Mouse (Mus musculus): Measurements from ENCODE around the gene Gm45837.
A peak's percentile ranks its signal among the peaks of the same experiment; 100 is the strongest.

The Gm45837 gene

DNA sequence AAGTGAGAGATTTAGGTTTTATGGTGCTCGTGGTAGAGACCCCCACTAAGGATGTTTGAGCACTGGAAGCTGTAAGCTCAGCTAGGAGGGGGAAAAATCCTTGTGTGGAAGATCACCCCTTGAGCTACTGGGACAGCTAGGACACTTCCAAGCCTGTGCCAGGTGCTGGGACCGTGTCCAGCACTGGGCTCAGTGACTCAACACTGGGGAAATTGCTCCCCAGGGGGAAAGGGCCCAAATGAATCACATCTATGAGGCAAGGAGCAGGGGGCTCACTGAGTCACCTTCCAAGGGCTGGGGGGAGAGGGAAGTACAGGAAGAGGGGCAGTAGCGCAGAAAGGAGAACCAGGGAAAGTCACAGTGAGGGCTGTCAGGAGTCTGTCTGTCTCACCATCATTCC lies 39.2 kb downstream of the Gm45837 start:
- DNase-seq = no peak

DNA sequence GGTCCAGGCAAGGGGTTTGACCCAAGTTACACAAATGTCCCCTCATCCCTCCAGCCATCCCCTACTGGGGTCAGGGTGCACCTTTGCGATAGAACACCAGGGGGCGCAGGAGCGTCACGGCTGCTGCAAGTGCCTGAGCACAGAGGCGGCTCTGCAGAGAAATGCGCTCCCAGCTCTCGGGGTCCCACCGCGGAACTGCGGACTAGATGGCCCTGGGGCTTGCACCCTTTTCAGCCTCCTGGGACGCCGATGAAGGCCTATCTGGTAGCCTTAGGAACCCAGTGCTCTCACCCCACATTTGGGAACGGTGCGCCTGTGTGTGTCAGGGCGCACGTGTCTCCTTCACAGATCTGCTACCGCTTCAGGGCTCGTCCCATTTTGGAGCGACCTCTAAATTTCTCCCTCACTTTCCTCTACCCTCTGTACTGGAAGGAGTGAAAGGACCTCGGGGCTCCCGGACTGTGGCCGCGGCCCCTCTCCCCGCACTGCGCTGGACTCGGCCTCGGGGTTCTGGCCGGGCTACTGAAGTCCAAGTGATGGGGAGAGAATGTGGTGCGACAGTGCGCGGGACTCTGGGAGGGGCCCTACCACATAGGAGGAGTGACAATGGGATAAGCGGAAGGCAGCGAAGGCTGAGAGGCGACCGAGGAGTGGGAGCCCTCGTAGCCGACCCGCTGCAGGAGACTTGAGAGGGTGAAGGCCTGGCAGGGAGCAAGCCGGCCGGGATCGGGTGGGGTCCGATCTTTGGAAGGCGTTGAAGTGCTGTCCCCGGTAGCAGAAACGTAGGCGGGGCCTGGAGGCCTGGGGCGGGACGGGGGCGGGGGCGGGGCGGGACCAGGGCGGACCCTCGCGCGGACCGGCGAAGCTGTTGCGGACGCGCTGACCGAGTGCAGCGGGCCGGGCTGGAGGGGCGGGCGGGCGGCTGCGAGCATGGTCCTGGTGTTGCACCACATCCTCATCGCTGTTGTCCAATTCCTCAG lies 40.0 kb downstream of the Gm45837 start:
- peak; percentile 68 for DNase-seq

- DNase-seq = no peak
Observed at GRCm38 (mm10) chr7:101452669-101453068, 42.0 kb downstream of the Gm45837 start.

GRCm38 (mm10) chr7:101453296-101453695 lies 42.6 kb downstream of the Gm45837 start:
- no peak for DNase-seq

DNA sequence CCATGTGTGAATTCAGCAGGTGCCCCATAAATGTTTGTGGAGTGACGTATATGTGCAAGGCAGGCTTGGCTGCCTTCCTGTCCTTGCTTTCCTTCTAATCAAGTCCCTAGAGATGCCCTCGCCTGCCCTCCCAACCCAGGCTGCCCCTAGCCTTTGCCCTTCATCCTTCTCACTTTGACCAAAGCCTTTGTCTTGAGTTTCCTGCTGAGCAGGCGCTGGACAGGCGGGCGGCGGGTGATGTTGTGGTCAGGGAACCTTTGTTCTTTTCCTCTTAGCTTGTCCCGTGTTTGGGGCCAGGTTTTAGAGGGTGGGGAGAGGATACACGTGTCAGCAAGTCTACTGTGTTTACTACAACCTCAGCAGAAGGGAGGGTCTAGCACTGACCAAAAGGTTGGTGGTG lies 43.0 kb downstream of the Gm45837 start:
- DNase-seq = peak; percentile 76

DNA sequence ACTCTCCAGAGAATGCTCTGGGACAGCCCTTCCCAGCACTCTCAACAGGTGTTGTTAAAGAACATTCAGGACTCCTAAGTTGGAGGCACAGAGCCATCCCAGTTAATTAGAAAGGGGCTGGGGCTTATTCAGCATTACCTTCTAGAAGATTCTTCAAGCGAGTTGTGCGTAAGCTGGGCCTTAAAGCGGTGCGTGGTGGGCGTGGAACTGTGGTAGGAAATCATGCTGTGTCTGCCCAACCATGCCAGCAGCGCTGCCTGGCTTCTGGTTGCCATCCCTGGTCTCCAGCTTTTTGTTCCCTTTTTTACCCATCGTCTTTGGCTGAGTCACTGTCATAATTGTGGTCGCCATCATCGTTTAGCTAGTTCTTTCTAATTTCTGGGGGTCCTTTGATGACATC lies 43.8 kb downstream of the Gm45837 start:
- DNase-seq = no peak

DNA sequence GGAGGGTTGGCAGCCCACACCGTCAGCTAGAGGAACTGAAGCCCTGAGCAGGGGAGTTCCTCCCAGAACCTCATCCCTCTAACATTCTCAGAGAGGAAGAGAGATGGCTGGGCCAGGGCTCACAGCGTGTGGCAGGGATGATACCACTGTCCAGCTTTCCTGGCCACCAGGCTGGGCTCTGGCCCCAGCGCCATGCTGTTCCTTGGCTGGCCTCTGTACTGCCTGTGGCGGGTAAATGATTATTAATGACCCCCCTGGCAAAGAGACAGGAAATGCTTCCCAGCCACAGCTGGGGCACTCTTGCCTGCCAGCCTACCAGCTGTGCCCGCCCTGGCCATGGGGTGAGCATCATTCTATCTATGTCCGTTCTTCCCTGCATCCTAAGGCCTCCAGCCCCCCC lies 44.5 kb downstream of the Gm45837 start:
- DNase-seq = no peak

DNA sequence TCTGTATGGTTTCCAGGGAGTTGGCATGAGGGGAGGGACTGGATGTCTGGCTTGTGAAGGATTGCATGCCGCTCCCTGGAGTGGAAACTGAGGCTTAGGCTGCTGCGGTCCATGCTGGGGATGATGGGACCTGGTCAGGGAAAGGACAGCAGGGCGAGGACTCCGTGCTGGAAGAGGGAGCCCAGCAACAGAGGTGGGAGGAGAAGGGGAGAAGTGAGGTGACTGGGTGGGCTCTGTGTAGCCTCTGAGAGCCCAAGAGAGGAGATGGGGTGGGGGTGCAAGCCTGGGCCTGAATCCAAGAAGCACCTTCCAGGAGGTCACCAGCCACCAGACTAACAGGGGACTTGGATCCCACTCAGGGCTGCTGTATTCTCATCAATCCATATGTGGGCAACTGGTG lies 45.6 kb downstream of the Gm45837 start:
- no peak for DNase-seq

- DNase-seq = no peak
Observed at GRCm38 (mm10) chr7:101456789-101457188, 46.1 kb downstream of the Gm45837 start.

DNA sequence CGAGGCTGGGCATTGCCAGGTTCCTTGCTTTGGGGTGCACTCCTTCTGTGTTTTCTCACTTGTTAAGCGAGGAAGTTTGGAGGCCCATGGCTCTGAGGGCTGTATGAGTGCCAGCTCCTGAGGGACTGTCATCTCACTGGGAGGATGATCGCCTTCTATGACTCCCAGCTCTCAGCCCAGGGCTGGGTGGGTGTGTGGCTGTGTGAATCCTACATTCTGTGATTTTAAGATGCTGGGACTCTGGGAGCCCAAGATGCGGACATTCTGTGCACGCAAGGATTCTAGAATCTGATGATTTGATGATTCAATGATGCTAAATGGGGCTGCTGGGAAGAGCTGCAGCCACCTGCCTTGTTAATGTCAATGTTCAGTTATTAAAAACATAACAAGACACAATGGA lies 46.6 kb downstream of the Gm45837 start:
- DNase-seq = no peak

DNA sequence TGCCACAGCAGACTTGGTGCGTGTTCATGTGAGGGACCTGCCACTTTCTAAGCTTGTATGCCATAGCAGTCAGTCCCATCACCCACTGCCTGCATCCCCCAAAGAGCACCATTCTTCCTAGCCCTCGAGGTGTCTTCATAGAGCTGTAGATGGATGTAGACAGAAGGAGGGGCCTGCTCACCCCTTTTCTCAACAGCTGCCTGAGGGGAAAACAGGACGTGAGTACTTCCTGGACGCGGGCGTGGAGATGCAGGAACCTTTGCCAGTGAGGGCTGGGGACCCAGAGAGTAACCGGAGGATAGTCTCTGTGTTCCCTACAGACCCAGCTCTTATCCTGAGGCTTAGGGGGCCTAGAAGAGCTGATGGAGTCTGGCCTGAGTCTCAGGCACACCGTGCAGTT lies 47.1 kb downstream of the Gm45837 start:
- DNase-seq = peak; percentile 38

- no peak for DNase-seq
Observed at GRCm38 (mm10) chr7:101458278-101458781, 47.6 kb downstream of the Gm45837 start.

DNA sequence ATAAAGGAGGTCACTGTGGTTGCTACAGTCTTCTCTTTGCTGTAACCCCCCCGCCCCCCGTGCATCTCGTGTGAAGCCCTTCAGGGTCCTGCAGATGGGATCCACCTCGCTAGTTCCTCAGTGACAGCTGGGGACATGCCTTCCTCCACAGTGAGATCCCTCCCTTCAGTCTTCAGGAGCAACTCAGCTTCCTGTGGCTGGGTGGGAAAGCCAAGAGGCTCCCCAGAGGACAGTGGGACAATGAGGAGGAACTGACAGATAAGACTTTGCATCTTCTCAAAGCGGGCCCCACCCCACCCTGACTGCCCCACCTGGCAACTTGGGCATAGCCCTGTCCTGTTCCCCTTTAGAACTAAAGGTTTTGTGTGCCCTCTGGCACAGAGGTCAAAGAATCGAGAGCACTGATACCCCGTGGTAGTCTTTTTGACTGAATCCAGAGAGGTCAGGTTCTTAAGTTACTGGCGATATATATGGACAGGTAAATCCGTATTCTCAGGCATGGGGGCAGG lies 48.7 kb downstream of the Gm45837 start:
- DNase-seq = no peak

GRCm38 (mm10) chr7:101459923-101460607 lies 49.4 kb downstream of the Gm45837 start:
- peak; percentile 35 for DNase-seq

GRCm38 (mm10) chr7:101460608-101460957 lies 49.9 kb downstream of the Gm45837 start:
- DNase-seq = no peak

GRCm38 (mm10) chr7:101461571-101461970 lies 50.9 kb downstream of the Gm45837 start:
- DNase-seq = no peak

DNA sequence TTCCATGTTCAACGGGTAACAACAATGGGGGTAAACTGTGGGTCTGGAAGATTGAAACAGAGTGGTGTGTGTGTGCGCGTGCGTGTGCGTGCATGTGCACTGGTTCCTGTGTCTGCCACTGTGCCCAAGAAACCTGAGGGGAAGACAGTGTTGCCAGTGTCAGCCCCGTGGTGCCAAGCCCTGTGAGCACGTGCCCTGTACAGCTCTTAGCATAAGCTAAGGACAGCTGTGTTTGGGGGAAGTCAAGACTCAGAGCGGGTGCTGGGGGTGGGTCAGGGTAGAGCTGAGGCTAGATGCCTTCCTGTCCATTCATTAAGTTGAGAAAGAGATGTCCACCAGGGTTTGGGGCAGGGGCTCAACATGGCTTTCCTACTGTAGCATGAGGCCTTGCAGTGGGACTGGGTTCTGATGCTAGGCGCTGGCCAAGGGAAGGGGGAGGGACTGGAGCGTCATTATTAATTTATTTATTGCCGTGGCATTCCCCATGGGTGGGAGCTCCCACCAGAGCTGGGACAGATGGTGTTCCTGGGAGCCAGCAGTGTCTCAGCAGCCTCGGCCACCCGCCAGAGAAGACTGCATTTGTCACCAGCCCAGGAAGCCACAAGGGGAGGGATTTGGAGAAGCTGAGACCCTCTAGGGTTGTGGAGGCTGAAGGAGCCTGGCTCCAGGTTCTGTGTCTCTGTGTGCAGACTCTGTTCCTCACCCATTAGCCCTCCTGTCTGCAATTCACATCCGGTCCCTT lies 51.8 kb downstream of the Gm45837 start:
- DNase-seq = no peak

DNA sequence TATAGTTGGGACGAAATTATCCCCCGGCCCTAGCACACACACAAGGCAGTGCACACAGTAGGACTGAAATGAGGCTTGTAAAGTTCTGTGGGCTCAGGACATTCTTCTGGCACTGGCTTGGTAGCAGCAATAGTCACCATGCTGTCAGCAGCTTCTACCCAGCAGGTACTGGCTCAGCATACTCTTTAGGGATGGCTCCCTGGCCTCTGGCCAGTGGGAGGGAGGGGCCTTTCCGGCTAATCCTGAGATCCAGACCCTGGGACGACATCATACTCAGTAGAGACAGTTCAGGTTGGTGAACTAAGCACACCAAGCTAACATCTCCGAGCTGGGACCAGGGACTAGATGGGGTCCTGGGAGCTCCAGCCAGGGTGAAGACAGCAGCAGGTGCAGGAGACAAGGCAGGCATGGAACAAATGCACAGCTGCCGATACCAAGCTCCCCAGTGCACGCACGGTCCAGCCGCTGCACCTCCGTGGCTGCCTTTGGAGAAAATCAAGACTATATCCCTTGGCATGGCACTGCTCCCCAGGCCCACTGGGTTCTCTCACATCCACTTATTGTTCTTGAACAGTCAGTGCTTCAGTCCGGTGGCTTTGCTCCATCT lies 53.1 kb downstream of the Gm45837 start:
- DNase-seq = no peak

DNA sequence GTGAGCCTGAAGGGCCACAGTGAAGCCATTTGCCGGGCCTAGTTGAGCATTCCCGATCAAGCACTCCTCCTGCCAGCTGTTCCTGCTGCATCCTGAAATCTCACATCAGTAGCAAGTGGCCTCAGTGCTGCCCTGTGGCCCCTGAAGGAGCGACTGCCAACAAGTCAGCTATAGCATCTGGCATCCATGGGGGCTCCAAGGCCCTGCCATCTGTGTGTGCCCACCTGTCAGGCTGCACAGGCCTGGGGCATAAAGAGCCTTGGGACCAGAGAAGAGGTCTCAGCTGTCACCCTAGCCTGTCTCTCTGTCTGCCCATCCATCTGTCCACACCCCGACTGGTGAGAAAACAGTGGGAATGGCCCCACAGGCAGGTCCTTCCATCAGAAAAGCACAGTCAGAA lies 54.2 kb downstream of the Gm45837 start:
- DNase-seq = no peak

- peak; percentile 82 for DNase-seq
Observed at GRCm38 (mm10) chr7:101465392-101465791, 54.7 kb downstream of the Gm45837 start.

- DNase-seq = peak; percentile 70
Observed at GRCm38 (mm10) chr7:101465850-101466580, 55.3 kb downstream of the Gm45837 start.

DNA sequence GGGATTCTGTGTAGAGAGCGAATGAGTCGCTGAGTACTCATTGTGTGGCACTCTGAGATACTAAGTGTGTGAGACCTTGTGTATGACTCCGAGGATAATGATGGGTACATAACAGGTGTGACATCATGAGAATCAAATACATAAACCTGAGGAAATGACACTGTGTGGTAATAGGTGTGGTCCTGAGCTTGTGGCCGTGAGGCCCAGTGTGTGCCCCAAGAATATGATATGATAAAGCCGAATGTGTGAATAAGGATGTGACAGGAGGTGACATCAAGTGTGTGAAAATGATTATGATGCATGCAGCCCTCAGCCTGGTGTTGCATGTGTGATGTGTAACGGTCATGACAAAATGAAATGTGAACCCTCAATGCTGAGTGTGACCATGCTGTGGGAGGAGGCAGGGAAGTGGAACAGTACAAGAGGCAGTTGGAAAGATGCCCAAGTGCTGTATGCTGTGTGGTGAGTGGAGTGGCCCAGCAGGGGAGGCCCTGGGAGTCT lies 55.9 kb downstream of the Gm45837 start:
- no peak for DNase-seq
